Mouse (Mus musculus) MEL (cell line): ENCODE measurements around the gene Bmt2. TPM values are rescaled to one million over a fixed set of nuclear protein-coding genes. Genes with fewer than 3 reads are reported as not detected.
A peak's percentile ranks its signal among the peaks of the same experiment; 100 is the strongest.

Experiments
- DNase-seq: peaks from one replicate; pipeline ENCODE4 v3.0.0; 2011; ENCODE audit warnings: low read depth, low spot score
- H3K27ac ChIP-seq: 2 replicates; pipeline ENCODE4 v1.5.1; 2012; ENCODE audit warnings: low read depth, mild to moderate bottlenecking, control low read depth, low read length, moderate library complexity; ENCODE audit not compliant: control insufficient read depth
- H3K27me3 ChIP-seq, 2 experiments: fragments of 150-350 bp in 1 of 2; sonication (generic) in 1 of 2; 2 replicates each; pipeline ENCODE4 v1.6.1; 2012; ENCODE audit warnings: low read length in 2 of 2, mild to moderate bottlenecking in 2 of 2, improper control_type of control experiment in 1 of 2, moderate library complexity in 1 of 2; ENCODE audit not compliant: insufficient read depth in 2 of 2, control insufficient read depth in 1 of 2
- H3K36me3 ChIP-seq, 2 experiments: 2 replicates each; pipeline ENCODE4 v1.6.1; 2012 to 2014; ENCODE audit warnings: low read length in 2 of 2, improper control_type of control experiment in 1 of 2, inconsistent platforms in 1 of 2, mild to moderate bottlenecking in 1 of 2; ENCODE audit not compliant: insufficient read depth in 2 of 2, control insufficient read depth in 1 of 2
- H3K4me1 ChIP-seq, 2 experiments: fragments of 150-350 bp in 1 of 2; sonication (generic) in 1 of 2; 2 replicates each; pipeline ENCODE4 v1.6.1; 2012; ENCODE audit warnings: low read length in 2 of 2, improper control_type of control experiment in 1 of 2, mild to moderate bottlenecking in 1 of 2; ENCODE audit not compliant: insufficient read depth in 2 of 2, control insufficient read depth in 1 of 2
- H3K4me3 ChIP-seq, 2 experiments: fragments of 150-350 bp in 1 of 2; sonication (generic) in 1 of 2; 2 replicates each; pipeline ENCODE4 v1.5.1; 2012; ENCODE audit warnings: low read depth in 2 of 2, low read length in 2 of 2, mild to moderate bottlenecking in 2 of 2, moderate library complexity in 2 of 2, control low read depth in 1 of 2, improper control_type of control experiment in 1 of 2; ENCODE audit not compliant: control insufficient read depth in 1 of 2, insufficient read depth in 1 of 2
- H3K79me2 ChIP-seq: 2 replicates; pipeline ENCODE4 v1.6.1; 2012; ENCODE audit warnings: mild to moderate bottlenecking, low read length, moderate library complexity; ENCODE audit not compliant: control insufficient read depth, poor library complexity, insufficient read depth
- H3K9ac ChIP-seq: 2 replicates; pipeline ENCODE4 v1.6.1; 2012; ENCODE audit warnings: low read depth, mild to moderate bottlenecking, control low read depth, low read length, moderate library complexity; ENCODE audit not compliant: control insufficient read depth, poor library complexity, severe bottlenecking
- H3K9me3 ChIP-seq: fragments of 150-350 bp; sonication (generic); replicated peaks from 2 replicates; pipeline ENCODE4 v1.6.1; 2012; ENCODE audit warnings: mild to moderate bottlenecking, low read length, improper control_type of control experiment, moderate library complexity; ENCODE audit not compliant: insufficient read depth
- BHLHE40 ChIP-seq: IDR thresholded peaks from 2 replicates; pipeline ENCODE4 v1.6.1; 2012; ENCODE audit warnings: low read depth, mild to moderate bottlenecking, inconsistent platforms, low read length, improper control_type of control experiment, borderline replicate concordance
- CHD1 ChIP-seq: IDR thresholded peaks from 2 replicates; pipeline ENCODE4 v1.6.1; 2012; ENCODE audit warnings: low read depth, mild to moderate bottlenecking, inconsistent platforms, low read length, improper control_type of control experiment
- E2F4 ChIP-seq: IDR thresholded peaks from 2 replicates; pipeline ENCODE4 v1.6.1; 2011; ENCODE audit warnings: low read depth, low read length, improper control_type of control experiment, borderline replicate concordance
- EP300 ChIP-seq, 2 experiments: IDR thresholded peaks; 2 replicates each; pipeline ENCODE4 v1.6.1; 2011; ENCODE audit warnings: improper control_type of control experiment in 2 of 2, low read length in 2 of 2, low read depth in 1 of 2, mild to moderate bottlenecking in 1 of 2
- ETS1 ChIP-seq: IDR thresholded peaks from 2 replicates; pipeline ENCODE4 v1.6.1; 2012; ENCODE audit warnings: low read depth, mild to moderate bottlenecking, inconsistent platforms, low read length, improper control_type of control experiment, moderate library complexity
- GABPA ChIP-seq: IDR thresholded peaks from 2 replicates; pipeline ENCODE4 v1.6.1; 2012; ENCODE audit warnings: low read depth, mild to moderate bottlenecking, inconsistent platforms, low read length, improper control_type of control experiment, moderate library complexity
- GATA1 ChIP-seq: IDR thresholded peaks from 2 replicates; pipeline ENCODE4 v1.6.1; 2011; ENCODE audit warnings: low read depth, low read length, improper control_type of control experiment
- HCFC1 ChIP-seq: IDR thresholded peaks from 2 replicates; pipeline ENCODE4 v1.6.1; 2012; ENCODE audit warnings: low read depth, mild to moderate bottlenecking, inconsistent platforms, low read length, improper control_type of control experiment, moderate library complexity
- JUND ChIP-seq: IDR thresholded peaks from 2 replicates; pipeline ENCODE4 v1.6.1; 2011; ENCODE audit warnings: low read depth, mild to moderate bottlenecking, improper control_type of control experiment, low read length
- MAX ChIP-seq: IDR thresholded peaks from 2 replicates; pipeline ENCODE4 v1.6.1; 2011; ENCODE audit warnings: low read length, improper control_type of control experiment
- MAZ ChIP-seq: IDR thresholded peaks from 2 replicates; pipeline ENCODE4 v1.6.1; 2012; ENCODE audit warnings: low read depth, mild to moderate bottlenecking, inconsistent platforms, low read length, improper control_type of control experiment
- MEF2A ChIP-seq: IDR thresholded peaks from 2 replicates; pipeline ENCODE4 v1.6.1; 2014; ENCODE audit warnings: low read depth, mild to moderate bottlenecking, inconsistent platforms, low read length, improper control_type of control experiment; ENCODE audit not compliant: poor library complexity, insufficient replicate concordance, severe bottlenecking; ENCODE audit errors: extremely low read depth
- MXI1 ChIP-seq: IDR thresholded peaks from 2 replicates; pipeline ENCODE4 v1.6.1; 2011; ENCODE audit warnings: mild to moderate bottlenecking, low read depth, low read length, improper control_type of control experiment
- MYC ChIP-seq: IDR thresholded peaks from 2 replicates; pipeline ENCODE4 v1.6.1; 2011; ENCODE audit warnings: low read depth, mild to moderate bottlenecking, low read length, improper control_type of control experiment, moderate library complexity
- POLR2A ChIP-seq, 2 experiments: IDR thresholded peaks; 2 replicates each; pipeline ENCODE4 v1.6.1; 2011 to 2012; ENCODE audit warnings: low read length in 2 of 2, mild to moderate bottlenecking in 2 of 2, control low read depth in 1 of 2, improper control_type of control experiment in 1 of 2, low read depth in 1 of 2, moderate library complexity in 1 of 2; ENCODE audit not compliant: control insufficient read depth in 1 of 2, insufficient read depth in 1 of 2, poor library complexity in 1 of 2
- POLR2AphosphoS5 ChIP-seq: IDR thresholded peaks from 2 replicates; pipeline ENCODE4 v1.6.1; 2012; ENCODE audit warnings: low read depth, borderline replicate concordance, mild to moderate bottlenecking, inconsistent platforms, low read length, moderate library complexity, mixed read lengths
- RCOR1 ChIP-seq: IDR thresholded peaks from 2 replicates; pipeline ENCODE4 v1.6.1; 2012; ENCODE audit warnings: low read depth, mild to moderate bottlenecking, inconsistent platforms, low read length, improper control_type of control experiment
- SIN3A ChIP-seq: IDR thresholded peaks from 2 replicates; pipeline ENCODE4 v1.6.1; 2012; ENCODE audit warnings: low read length, improper control_type of control experiment, inconsistent platforms
- TAL1 ChIP-seq: IDR thresholded peaks from 2 replicates; pipeline ENCODE4 v1.6.1; 2012; ENCODE audit warnings: mild to moderate bottlenecking, inconsistent platforms, low read length, moderate library complexity, mixed read lengths
- TBP ChIP-seq: IDR thresholded peaks from 2 replicates; pipeline ENCODE4 v1.8.0; 2011; ENCODE audit warnings: low read depth, low read length, improper control_type of control experiment
- TCF12 ChIP-seq: IDR thresholded peaks from 2 replicates; pipeline ENCODE4 v1.6.1; 2014; ENCODE audit warnings: low read depth, mild to moderate bottlenecking, inconsistent platforms, low read length, improper control_type of control experiment, moderate library complexity
- ZC3H11A ChIP-seq: IDR thresholded peaks from 2 replicates; pipeline ENCODE4 v1.6.1; 2012; ENCODE audit warnings: low read depth, mild to moderate bottlenecking, inconsistent platforms, low read length, improper control_type of control experiment
- ZMIZ1 ChIP-seq: IDR thresholded peaks from 2 replicates; pipeline ENCODE4 v1.6.1; 2012; ENCODE audit warnings: low read depth, mild to moderate bottlenecking, inconsistent platforms, low read length, improper control_type of control experiment, moderate library complexity
- ZNF384 ChIP-seq: IDR thresholded peaks from 2 replicates; pipeline ENCODE4 v1.6.1; 2012; ENCODE audit warnings: low read depth, mild to moderate bottlenecking, inconsistent platforms, low read length, improper control_type of control experiment
- polyA plus RNA-seq, 2 experiments: library from polyadenylated mRNA; stranded (reverse) in 1 of 2; unstranded in 1 of 2; fragments of >175 nt in 1 of 2; fragments of >200 nt in 1 of 2; gene quantifications; 2 replicates each; pipeline versions ENCODE4 v1.2.1 to v1.2.4; 2012; ENCODE audit warnings: low replicate concordance in 2 of 2, low read depth in 1 of 2; ENCODE audit not compliant: insufficient read length in 2 of 2, insufficient read depth in 1 of 2, missing spikeins in 1 of 2
- total RNA-seq: library from RNA; depleted of rRNA; stranded (reverse); fragments of 300-350 nt; gene quantifications from 2 replicates; pipeline ENCODE4 v1.2.3, GENCODE M21; 2012

Bmt2 gene
- total and polyA plus RNA-seq, 3 experiments, result 3.1 to 4.7 TPM; not detected in 1

GRCm38 (mm10) chr6:13603134-13603533 lies 74.6 kb downstream of the Bmt2 start:
- Histone ChIP-seq H3K79me2 (peaks cover 21% of the 10 kb centered on the region), H3K27me3 (no peaks in the 10 kb centered on the region), H3K27ac (peak overlapping the region; percentile 53), H3K9ac (no peak overlapping the region), H3K4me3 (no peak overlapping the region)
- DNase-seq, result peak; percentile 84
- TF ChIP-seq E2F4 (no peak), ETS1 (peak; percentile 91), BHLHE40 (peak; percentile 52; the same call in 1 of the 2 replicates), POLR2AphosphoS5 (no peak), JUND (0 out of 2 replicates have a peak, but pooled peaks have one; percentile 10), TBP (no peak), ZMIZ1 (no peak), EP300 (IDR thresholded peaks at IDR 0.05; ENCODE audit: low read depth in 1 of 2, low read length in 2 of 2) (peak; percentile 81 to 89), ZNF384 (0 out of 2 replicates have a peak, but pooled peaks have one; percentile 21), POLR2A (IDR thresholded peaks at IDR 0.05; ENCODE audit: control insufficient read depth in 1 of 2, insufficient read depth in 1 of 2, low read depth in 1 of 2, low read length in 2 of 2, poor library complexity in 1 of 2) (no peak), MYC (peak; percentile 72; the same call in 1 of the 2 replicates), MAX (peak; percentile 70), ZC3H11A (no peak), TCF12 (0 out of 2 replicates have a peak, but pooled peaks have one; percentile 29), RCOR1 (peak; percentile 84), CHD1 (no peak), MEF2A (no peak), GATA1 (peak; percentile 86), HCFC1 (peak; percentile 37; the same call in 1 of the 2 replicates), SIN3A (peak; percentile 79), MAZ (no peak), GABPA (no peak), MXI1 (peak; percentile 77), TAL1 (0 out of 2 replicates have a peak, but pooled peaks have one; percentile 13)
- TF ChIP-seq, all 39 proteins: peak for 14
- H3K36me3 ChIP-seq, result peaks cover 0 to 45% of the 10 kb centered on the region in 2 experiments; a peak in 3 of 4 replicates
- no peaks in the 10 kb centered on the region for H3K9me3 ChIP-seq
- H3K4me1 ChIP-seq, result peaks cover 16 to 20% of the 10 kb centered on the region in 2 experiments
